Mouse (Mus musculus) heart, postnatal 14 days (tissue): ENCODE measurements around the gene Ptpra. TPM values are rescaled to one million over a fixed set of nuclear protein-coding genes. Genes with fewer than 3 reads are reported as not detected.
"Not testable (repeated sequence)": the region's sequence is repeated elsewhere in the genome, so short reads cannot be mapped to it uniquely, and the experiment has no call there.

ENCODE experiments used
- DNase-seq, 2 experiments: peaks; one replicate each; pipeline ENCODE4 v3.0.0; 2021 to 2022
- intact Hi-C: fragments of 180-260 bp; cut with DNase I; formaldehyde crosslinking; loops from one replicate; pipeline ENCODE4 v1.15.1; 2025
- total RNA-seq, 2 experiments: library from RNA; stranded (reverse); gene quantifications; 2 replicates each; pipeline ENCODE4 v1.2.3; 2021

Ptpra gene
- total RNA-seq, 2 experiments from 2014 or later, result 61.8 to 63.8 TPM

- intact Hi-C loops, result no loop called here
- DNase-seq, result no peak
Measured at GRCm38 (mm10) chr2:130476666-130477297, 26.7 kb downstream of the Ptpra start.

DNA sequence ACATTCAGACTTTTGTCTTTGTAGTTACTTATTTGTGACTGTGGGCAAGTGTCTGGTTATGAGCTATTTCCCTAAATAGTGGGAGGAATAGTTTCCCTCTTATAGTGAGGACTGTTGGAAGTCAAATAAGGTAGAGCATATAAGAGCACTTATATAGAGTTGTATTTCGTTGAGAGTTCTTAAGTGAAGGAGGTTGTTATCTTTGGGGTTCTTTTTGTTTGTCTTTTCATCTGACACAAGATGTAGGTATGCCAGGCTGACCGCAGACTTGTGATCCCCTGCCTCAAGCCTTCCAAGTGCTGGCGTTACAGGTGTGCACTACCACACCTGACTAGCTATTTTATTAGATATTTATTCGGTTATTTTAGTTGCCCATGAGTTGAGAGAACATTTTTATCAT lies 32.1 kb downstream of the Ptpra start:
- intact Hi-C loops, result no loop called here
- DNase-seq, result no peak

GRCm38 (mm10) chr2:130482700-130483099 lies 32.6 kb downstream of the Ptpra start:
- intact Hi-C loops, result no loop called here
- no peak for DNase-seq

- intact Hi-C loops, result no loop called here
- DNase-seq, result no peak
Measured at GRCm38 (mm10) chr2:130484206-130484605, 34.1 kb downstream of the Ptpra start.

- intact Hi-C loops, result no loop called here
- no peak for DNase-seq
Measured at GRCm38 (mm10) chr2:130488002-130488401, 37.9 kb downstream of the Ptpra start.

GRCm38 (mm10) chr2:130488600-130488999 lies 38.5 kb downstream of the Ptpra start:
- DNase-seq, result no peak
- intact Hi-C loops, result no loop called here

DNA sequence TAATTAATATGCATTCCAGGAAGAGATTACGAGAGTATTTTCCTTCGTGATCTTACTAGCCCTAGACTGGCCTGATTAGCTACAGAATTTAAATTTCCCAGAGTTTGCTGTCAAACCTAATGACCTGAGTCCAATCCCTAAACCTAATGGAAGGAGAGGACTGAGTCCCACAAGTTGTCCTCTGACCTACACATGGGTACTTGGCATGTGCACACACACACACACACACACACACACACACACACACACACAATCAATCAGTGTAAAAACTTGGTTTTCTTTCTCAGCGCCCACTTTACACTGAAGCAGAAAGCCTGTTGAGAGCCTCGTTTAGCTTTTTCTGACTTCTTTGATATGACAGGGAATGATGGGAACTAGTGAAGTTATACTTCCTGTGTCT lies 41.1 kb downstream of the Ptpra start:
- intact Hi-C loops, result loop anchor here (5.0 kb wide), 1 partner anchor 39 kb away; the partner anchor contains the start of gene Ptpra
- DNase-seq, result no peak

DNA sequence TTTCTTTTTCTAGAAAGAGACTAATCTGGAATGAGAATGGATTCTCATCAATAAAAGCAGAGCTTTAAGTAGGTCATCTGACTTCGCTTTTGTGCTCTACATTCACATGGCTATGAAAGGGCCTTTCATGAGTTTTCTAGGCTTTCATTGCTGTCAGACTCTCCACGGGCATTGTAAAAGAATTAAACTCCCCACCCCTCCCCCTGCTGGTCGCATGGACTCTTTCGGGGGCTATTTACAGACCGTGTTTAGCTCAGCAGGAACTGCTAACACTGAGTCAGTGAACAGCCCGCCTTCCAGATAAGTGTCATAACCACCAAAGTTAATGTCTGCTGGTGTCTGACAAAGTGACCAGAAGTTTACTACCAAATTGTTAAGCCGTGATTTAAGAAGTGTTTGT lies 41.5 kb downstream of the Ptpra start:
- intact Hi-C loops, result loop anchor here (5.0 kb wide), 1 partner anchor 39 kb away; the partner anchor contains the start of gene Ptpra
- DNase-seq, result peak; percentile 47 to 53

GRCm38 (mm10) chr2:130495114-130495513 lies 45.0 kb downstream of the Ptpra start:
- DNase-seq, intact Hi-C loops: not testable (repeated sequence)

- DNase-seq, result peak; percentile 19 to 56
- intact Hi-C loops, result no loop called here
Measured at GRCm38 (mm10) chr2:130496037-130496436, 46.0 kb downstream of the Ptpra start.

GRCm38 (mm10) chr2:130496931-130497330 lies 46.9 kb downstream of the Ptpra start:
- intact Hi-C loops, result no loop called here
- DNase-seq, result no peak

DNA sequence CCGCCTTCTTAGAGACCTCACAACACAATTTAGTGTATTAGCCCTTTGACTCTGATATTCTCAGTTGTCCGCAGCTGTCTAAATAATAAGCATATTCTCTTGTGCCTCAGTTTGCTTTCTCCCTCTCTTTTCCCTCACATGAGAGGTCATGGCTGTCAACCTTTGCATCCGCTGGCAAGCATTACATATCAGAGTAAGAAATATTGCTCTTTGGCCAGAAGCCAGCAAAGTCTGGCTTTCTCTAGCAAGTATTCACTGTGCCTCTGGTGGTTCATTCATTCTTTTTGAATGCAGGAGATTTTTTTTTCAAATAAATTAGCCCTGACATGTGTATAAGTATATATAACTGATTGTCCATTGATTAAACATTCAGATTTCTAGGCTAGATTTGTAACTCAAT lies 49.5 kb downstream of the Ptpra start:
- intact Hi-C loops, result no loop called here
- no peak for DNase-seq

DNA sequence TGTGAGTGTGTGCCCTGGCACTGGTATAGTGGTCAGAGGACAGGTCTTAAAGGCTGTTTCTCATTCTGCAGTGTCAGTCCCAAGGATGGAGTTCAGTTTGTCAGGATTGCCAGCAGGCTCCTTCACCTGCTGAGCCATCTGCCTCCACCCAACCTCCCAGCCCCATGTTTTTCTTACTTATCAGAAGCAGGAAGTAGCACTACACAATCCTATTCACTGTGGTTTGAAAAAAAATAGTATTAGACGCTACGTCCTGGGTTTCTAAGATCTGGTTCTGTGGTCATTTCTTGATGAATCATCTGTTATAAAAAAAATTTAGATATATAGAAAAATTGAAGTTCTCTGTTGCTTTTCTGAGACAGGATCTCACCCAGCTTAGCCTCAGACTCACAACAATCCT lies 51.5 kb downstream of the Ptpra start:
- DNase-seq, result no peak
- intact Hi-C loops, result no loop called here

- DNase-seq, intact Hi-C loops: not testable (repeated sequence)
Measured at GRCm38 (mm10) chr2:130511616-130512015, 61.5 kb downstream of the Ptpra start.

DNA sequence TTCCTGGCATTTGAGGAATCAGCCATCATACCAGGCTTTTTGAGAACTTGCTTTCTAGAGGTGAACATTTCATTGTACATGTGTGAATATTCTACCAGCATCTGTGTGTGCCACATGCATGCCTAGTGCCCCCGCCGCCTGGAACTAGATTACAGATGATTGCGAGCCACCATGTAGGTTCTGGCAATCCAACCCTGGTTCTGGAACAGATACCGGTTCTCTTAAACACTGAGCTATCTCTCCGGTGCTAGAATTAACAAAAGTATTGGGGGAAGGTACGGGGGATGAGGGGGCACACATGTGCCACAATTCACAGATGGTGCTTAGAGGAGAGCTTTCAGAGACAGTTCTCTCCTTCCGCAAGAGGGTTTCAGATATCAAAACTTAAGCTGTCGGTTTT lies 63.8 kb downstream of the Ptpra start:
- intact Hi-C loops, result no loop called here
- DNase-seq, result no peak

- no peak for DNase-seq
- intact Hi-C loops, result no loop called here
Measured at GRCm38 (mm10) chr2:130515791-130516190, 65.7 kb downstream of the Ptpra start.

- no peak for DNase-seq
- intact Hi-C loops, result loop anchor here (5.0 kb wide), 1 partner anchor 90 kb away; no protein-coding TSS in a partner anchor
Measured at GRCm38 (mm10) chr2:130521927-130522326, 71.8 kb downstream of the Ptpra start.

DNA sequence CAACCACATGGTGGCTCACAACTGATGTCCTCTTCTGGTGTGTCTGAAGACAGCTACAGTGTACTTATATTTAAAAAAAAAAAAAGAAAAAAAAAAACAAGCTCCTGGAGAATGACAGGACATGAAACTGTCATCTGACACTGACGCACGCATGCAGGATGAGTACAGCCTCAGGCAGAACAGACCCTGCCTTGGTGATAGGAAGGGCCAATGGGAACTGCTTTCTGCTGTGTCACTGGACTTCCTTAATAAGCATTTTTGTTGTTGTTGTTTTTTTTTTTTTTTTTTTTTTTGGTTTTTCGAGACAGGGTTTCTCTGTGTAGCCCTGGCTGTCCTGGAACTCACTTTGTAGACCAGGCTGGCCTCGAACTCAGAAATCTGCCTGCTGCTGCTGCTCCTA lies 75.4 kb downstream of the Ptpra start:
- intact Hi-C loops, DNase-seq: not testable (repeated sequence)

- intact Hi-C loops, result no loop called here
- DNase-seq, result no peak
Measured at GRCm38 (mm10) chr2:130528457-130528856, 78.4 kb downstream of the Ptpra start.

- DNase-seq, result no peak
- intact Hi-C loops, result no loop called here
Measured at GRCm38 (mm10) chr2:130529290-130529689, 79.2 kb downstream of the Ptpra start.

DNA sequence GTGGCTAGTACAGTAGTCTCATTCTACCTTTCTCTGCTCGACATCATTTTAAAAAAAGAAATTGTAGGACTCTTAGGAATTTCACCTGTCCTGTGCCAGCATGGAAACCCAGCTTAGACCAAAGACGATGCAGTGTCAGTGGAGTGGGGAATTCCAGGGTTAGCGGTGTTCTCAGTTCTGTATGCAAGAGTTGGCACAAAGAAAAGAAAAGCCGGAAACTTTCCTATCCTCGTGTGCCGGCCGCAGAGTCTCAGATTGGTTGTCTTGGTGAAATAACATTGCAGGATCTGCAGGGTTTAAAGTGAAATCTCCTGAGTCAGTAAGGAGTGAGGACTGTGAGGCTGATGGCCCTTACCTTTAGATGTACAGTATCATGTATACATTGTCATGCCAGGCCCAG lies 79.8 kb downstream of the Ptpra start:
- intact Hi-C loops, result no loop called here

DNA sequence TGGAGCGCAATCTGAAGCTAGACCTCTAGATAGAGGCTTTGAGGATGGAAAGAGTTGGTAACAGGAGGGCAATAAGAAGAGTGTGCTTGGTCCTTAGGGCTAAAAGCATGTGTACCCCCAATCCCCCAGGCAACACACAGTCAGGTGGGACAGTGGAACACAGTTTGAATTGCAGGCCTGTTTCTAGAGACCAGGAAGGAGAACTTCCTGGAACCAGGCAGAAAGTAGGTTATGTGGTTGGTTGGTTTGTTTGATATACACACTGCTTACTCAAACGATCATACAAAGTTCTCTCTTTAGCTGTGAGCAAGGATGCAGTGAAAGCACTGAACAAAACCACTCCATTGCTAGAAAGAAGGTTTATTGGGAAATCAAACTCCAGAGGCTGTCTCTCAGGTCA lies 82.1 kb downstream of the Ptpra start:
- no peak for DNase-seq

More for the DNA sequence above, 79.8 kb downstream of the Ptpra start:
- no peak for DNase-seq

DNA sequence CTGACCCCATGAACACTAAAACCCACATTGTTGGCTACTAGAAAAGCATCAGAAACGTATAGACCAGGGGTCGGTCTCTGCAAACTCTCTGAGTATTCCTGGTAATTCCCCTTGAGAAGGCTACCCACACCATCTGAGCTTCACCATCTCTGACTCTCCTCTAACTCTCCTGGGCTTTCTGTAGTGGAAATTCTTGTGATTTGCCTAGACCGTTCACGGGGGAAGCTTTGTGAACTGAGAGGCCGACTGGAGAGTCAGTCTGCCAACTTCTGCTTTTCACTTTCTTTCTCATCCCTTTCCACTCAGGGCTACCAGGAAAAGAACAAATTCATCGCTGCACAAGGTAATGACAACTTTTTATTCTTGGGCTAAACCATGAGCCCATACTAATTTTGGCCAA lies 84.9 kb downstream of the Ptpra start:
- intact Hi-C loops, result no loop called here
- no peak for DNase-seq

More for the DNA sequence above, 82.1 kb downstream of the Ptpra start:
- intact Hi-C loops, result no loop called here
